In the genomic region with DNA sequence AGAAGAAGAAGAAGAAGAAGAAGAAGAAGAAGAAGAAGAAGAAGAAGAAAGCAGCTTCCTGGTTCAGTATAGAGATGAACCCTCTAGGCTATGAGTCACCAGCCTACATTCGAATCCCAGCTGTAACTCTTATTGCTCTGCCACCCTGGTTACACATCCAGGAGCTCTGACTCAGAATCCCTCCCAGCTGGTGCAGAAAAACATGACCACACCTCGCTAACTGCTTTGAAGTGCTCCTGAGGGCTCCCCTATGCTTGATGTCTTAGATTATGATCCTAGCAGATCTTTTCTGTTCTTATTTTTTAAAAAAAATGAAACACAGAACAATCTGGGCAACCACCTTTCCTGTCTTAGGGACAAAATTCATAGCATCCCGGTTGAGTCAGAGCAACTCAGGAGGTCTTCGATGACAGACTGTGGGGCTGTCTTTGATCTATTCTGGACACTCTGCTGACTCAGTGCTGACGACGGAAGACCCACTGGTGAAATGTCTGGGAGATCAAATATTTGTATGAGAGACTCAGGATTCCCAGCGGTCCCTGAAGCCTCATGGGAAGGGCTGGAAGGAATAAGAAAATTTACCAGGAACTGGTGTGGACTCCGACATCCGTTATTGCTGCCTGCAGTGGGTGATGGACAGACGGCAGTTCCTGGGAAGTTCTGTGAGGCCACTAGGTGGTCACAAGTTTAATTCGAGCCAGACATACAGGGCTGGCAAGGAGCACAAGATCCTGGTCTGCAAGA, we compare ENCODE assay signal across 11 mouse cellular contexts.
DNase-seq lines count a peak whose midpoint lies in the region; ATAC-seq and TF ChIP-seq lines count a peak whose summit lies in the region.
"Had no signal": no experiment of that assay in that cellular context is flagged by ENCODE, and none has a peak within 500 bp of the region (broad histone marks: within the 10 kb centered on the region; RNA-seq: fewer than 3 reads in every experiment).

No protein-coding gene starts in this region.

- no peak overlapping the region for H3K27ac ChIP-seq in stomach, postnatal 0 days (replicated peaks)
- no peak overlapping the region for H3K27ac ChIP-seq in heart, adult 2 months
- H3K27ac ChIP-seq: heart, embryonic 10.5 days had no signal

- no peak for TF ChIP-seq EP300 in stomach, postnatal 0 days (optimal IDR thresholded peaks at IDR 0.05)
- no peak for TF ChIP-seq EP300 in heart, adult 2 months (IDR thresholded peaks at IDR 0.05; ENCODE audit: insufficient read depth, low read depth, low read length)

- TF ChIP-seq CTCF in stomach, postnatal 0 days (IDR thresholded peaks at IDR 0.05; ENCODE audit: low read depth): no peak
- no peak for TF ChIP-seq CTCF in heart, adult 2 months (IDR thresholded peaks at IDR 0.05)

- intact Hi-C loops in heart, adult 2 months (cut with DNase I): no loop called here

- H3K27me3 ChIP-seq in stomach, postnatal 0 days (ENCODE audit: control insufficient read depth, insufficient read depth, low read length): no peaks in the 10 kb centered on the region
- no peaks in the 10 kb centered on the region for H3K27me3 ChIP-seq in heart, adult 2 months (ENCODE audit: control insufficient read depth, insufficient read depth, low read length)

- H3K9me3 ChIP-seq in stomach, postnatal 0 days (ENCODE audit: control insufficient read depth, low read length): no peaks in the 10 kb centered on the region
- H3K9me3 ChIP-seq: heart, embryonic 10.5 days had no signal

- ATAC-seq in inflammation-experienced regulatory T-cells, adult 6 months: peak; percentile 57
- ATAC-seq in stomach, postnatal 0 days (ENCODE audit: low FRiP score, low TSS enrichment): peak; percentile 94
- no peak for ATAC-seq in erythroblast, adult 5-6 weeks (replicated peaks; ENCODE audit: low FRiP score, poor library complexity, severe bottlenecking)

- peak; percentile 74 for DNase-seq in right cerebral cortex, adult 18-20 months
- DNase-seq in right cerebral cortex, postnatal 4 days: no peak
- peak; percentile 70 for DNase-seq in NIH3T3 (ENCODE audit: low read depth)
- peak; percentile 41 for DNase-seq in stomach, postnatal 0 days (ENCODE audit: low spot score)
- no peak for DNase-seq in heart, adult 2 months
- DNase-seq: cerebellum, adult 8-10 months; thymus, adult 2 months had no signal

- no peak overlapping the region for H3K9ac ChIP-seq in stomach, postnatal 0 days (ENCODE audit: low read length)
- no peak overlapping the region for H3K9ac ChIP-seq in heart, adult 2 months (ENCODE audit: low read depth, low read length)

- no peak for TF ChIP-seq POLR2A in heart, adult 2 months (IDR thresholded peaks at IDR 0.05; ENCODE audit: insufficient read depth, low read depth, low read length)

- H3K4me1 ChIP-seq in stomach, postnatal 0 days (replicated peaks; ENCODE audit: control insufficient read depth, insufficient read depth): no peaks in the 10 kb centered on the region
- no peaks in the 10 kb centered on the region for H3K4me1 ChIP-seq in heart, adult 2 months (ENCODE audit: control insufficient read depth, insufficient read depth, low read length)

- H3K4me2 ChIP-seq in stomach, postnatal 0 days (replicated peaks; ENCODE audit: low read depth): no peak overlapping the region

- WGBS in stomach, postnatal 0 days: 44% methylated on average over 11 of the region's 11 CpGs
- 26% methylated on average over 11 of the region's 11 CpGs for WGBS in heart, adult 2 months

- H3K4me3 ChIP-seq in stomach, postnatal 0 days (ENCODE audit: low read depth, low read length): no peak overlapping the region
- H3K4me3 ChIP-seq in heart, adult 2 months: no peak overlapping the region
- H3K4me3 ChIP-seq: erythroblast, embryonic 14.5 days; heart, embryonic 10.5 days had no signal

- no peaks in the 10 kb centered on the region for H3K36me3 ChIP-seq in stomach, postnatal 0 days (ENCODE audit: control insufficient read depth, insufficient read depth, low read length)
- no peaks in the 10 kb centered on the region for H3K36me3 ChIP-seq in heart, adult 2 months (ENCODE audit: control insufficient read depth, insufficient read depth, low read length)
- H3K36me3 ChIP-seq: heart, embryonic 10.5 days had no signal

- no peaks in the 10 kb centered on the region for H3K79me2 ChIP-seq in heart, adult 2 months (replicated peaks; ENCODE audit: control insufficient read depth, insufficient read depth, low read length)

Comparison
In these comparisons a context has a peak if more than half of its experiments do, and no peak if none do; other contexts are left out.
1. DNase-seq: peak in right cerebral cortex, adult 18-20 months (single experiment), NIH3T3 (single experiment) and stomach, postnatal 0 days (single experiment); none in right cerebral cortex, postnatal 4 days (single experiment) and heart, adult 2 months (0 of 2).